Mouse (Mus musculus) MEL (cell line): ENCODE results near the gene Scd3. TPM values are rescaled to one million over a fixed set of nuclear protein-coding genes. Genes with fewer than 3 reads are reported as not detected.
A peak's percentile ranks its signal among the peaks of the same experiment; 100 is the strongest.

Source experiments
- DNase-seq: peaks from one replicate; pipeline ENCODE4 v3.0.0; 2011; ENCODE audit warnings: low read depth, low spot score
- H3K27ac ChIP-seq: 2 replicates; pipeline ENCODE4 v1.5.1; 2012; ENCODE audit warnings: low read depth, mild to moderate bottlenecking, control low read depth, low read length, moderate library complexity; ENCODE audit not compliant: control insufficient read depth
- H3K27me3 ChIP-seq, 2 experiments: fragments of 150-350 bp in 1 of 2; sonication (generic) in 1 of 2; 2 replicates each; pipeline ENCODE4 v1.6.1; 2012; ENCODE audit warnings: low read length in 2 of 2, mild to moderate bottlenecking in 2 of 2, improper control_type of control experiment in 1 of 2, moderate library complexity in 1 of 2; ENCODE audit not compliant: insufficient read depth in 2 of 2, control insufficient read depth in 1 of 2
- H3K36me3 ChIP-seq, 2 experiments: 2 replicates each; pipeline ENCODE4 v1.6.1; 2012 to 2014; ENCODE audit warnings: low read length in 2 of 2, improper control_type of control experiment in 1 of 2, inconsistent platforms in 1 of 2, mild to moderate bottlenecking in 1 of 2; ENCODE audit not compliant: insufficient read depth in 2 of 2, control insufficient read depth in 1 of 2
- H3K4me1 ChIP-seq, 2 experiments: fragments of 150-350 bp in 1 of 2; sonication (generic) in 1 of 2; 2 replicates each; pipeline ENCODE4 v1.6.1; 2012; ENCODE audit warnings: low read length in 2 of 2, improper control_type of control experiment in 1 of 2, mild to moderate bottlenecking in 1 of 2; ENCODE audit not compliant: insufficient read depth in 2 of 2, control insufficient read depth in 1 of 2
- H3K4me3 ChIP-seq, 2 experiments: fragments of 150-350 bp in 1 of 2; sonication (generic) in 1 of 2; 2 replicates each; pipeline ENCODE4 v1.5.1; 2012; ENCODE audit warnings: low read depth in 2 of 2, low read length in 2 of 2, mild to moderate bottlenecking in 2 of 2, moderate library complexity in 2 of 2, control low read depth in 1 of 2, improper control_type of control experiment in 1 of 2; ENCODE audit not compliant: control insufficient read depth in 1 of 2, insufficient read depth in 1 of 2
- H3K79me2 ChIP-seq: 2 replicates; pipeline ENCODE4 v1.6.1; 2012; ENCODE audit warnings: mild to moderate bottlenecking, low read length, moderate library complexity; ENCODE audit not compliant: control insufficient read depth, poor library complexity, insufficient read depth
- H3K9ac ChIP-seq: 2 replicates; pipeline ENCODE4 v1.6.1; 2012; ENCODE audit warnings: low read depth, mild to moderate bottlenecking, control low read depth, low read length, moderate library complexity; ENCODE audit not compliant: control insufficient read depth, poor library complexity, severe bottlenecking
- H3K9me3 ChIP-seq: fragments of 150-350 bp; sonication (generic); replicated peaks from 2 replicates; pipeline ENCODE4 v1.6.1; 2012; ENCODE audit warnings: mild to moderate bottlenecking, low read length, improper control_type of control experiment, moderate library complexity; ENCODE audit not compliant: insufficient read depth
- CHD1 ChIP-seq: IDR thresholded peaks from 2 replicates; pipeline ENCODE4 v1.6.1; 2012; ENCODE audit warnings: low read depth, mild to moderate bottlenecking, inconsistent platforms, low read length, improper control_type of control experiment
- CHD2 ChIP-seq: IDR thresholded peaks from 2 replicates; pipeline ENCODE4 v1.6.1; 2011; ENCODE audit warnings: low read length, improper control_type of control experiment
- CTCF ChIP-seq, 3 experiments: IDR thresholded peaks in 2 of 3; conservative IDR thresholded peaks in 1 of 3; 2 replicates each; pipeline ENCODE4 v1.5.1; 2011 to 2012; ENCODE audit warnings: low read length in 3 of 3, low read depth in 2 of 3, mild to moderate bottlenecking in 2 of 3, improper control_type of control experiment in 1 of 3, inconsistent platforms in 1 of 3, mixed read lengths in 1 of 3, moderate library complexity in 1 of 3; ENCODE audit not compliant: control insufficient read depth in 1 of 3, insufficient read depth in 1 of 3, poor library complexity in 1 of 3, severe bottlenecking in 1 of 3
- ELF1 ChIP-seq: IDR thresholded peaks from 2 replicates; pipeline ENCODE4 v1.6.1; 2014; ENCODE audit warnings: low read depth, mild to moderate bottlenecking, inconsistent platforms, low read length, improper control_type of control experiment, moderate library complexity
- EP300 ChIP-seq, 2 experiments: IDR thresholded peaks; 2 replicates each; pipeline ENCODE4 v1.6.1; 2011; ENCODE audit warnings: improper control_type of control experiment in 2 of 2, low read length in 2 of 2, low read depth in 1 of 2, mild to moderate bottlenecking in 1 of 2
- ETS1 ChIP-seq: IDR thresholded peaks from 2 replicates; pipeline ENCODE4 v1.6.1; 2012; ENCODE audit warnings: low read depth, mild to moderate bottlenecking, inconsistent platforms, low read length, improper control_type of control experiment, moderate library complexity
- GATA1 ChIP-seq: IDR thresholded peaks from 2 replicates; pipeline ENCODE4 v1.6.1; 2011; ENCODE audit warnings: low read depth, low read length, improper control_type of control experiment
- HCFC1 ChIP-seq: IDR thresholded peaks from 2 replicates; pipeline ENCODE4 v1.6.1; 2012; ENCODE audit warnings: low read depth, mild to moderate bottlenecking, inconsistent platforms, low read length, improper control_type of control experiment, moderate library complexity
- KAT2A ChIP-seq: conservative IDR thresholded peaks from 2 replicates; pipeline ENCODE4 v1.6.1; 2012; ENCODE audit warnings: low read depth, low read length, improper control_type of control experiment, inconsistent platforms
- MAX ChIP-seq: IDR thresholded peaks from 2 replicates; pipeline ENCODE4 v1.6.1; 2011; ENCODE audit warnings: low read length, improper control_type of control experiment
- MAZ ChIP-seq: IDR thresholded peaks from 2 replicates; pipeline ENCODE4 v1.6.1; 2012; ENCODE audit warnings: low read depth, mild to moderate bottlenecking, inconsistent platforms, low read length, improper control_type of control experiment
- MEF2A ChIP-seq: IDR thresholded peaks from 2 replicates; pipeline ENCODE4 v1.6.1; 2014; ENCODE audit warnings: low read depth, mild to moderate bottlenecking, inconsistent platforms, low read length, improper control_type of control experiment; ENCODE audit not compliant: poor library complexity, insufficient replicate concordance, severe bottlenecking; ENCODE audit errors: extremely low read depth
- MXI1 ChIP-seq: IDR thresholded peaks from 2 replicates; pipeline ENCODE4 v1.6.1; 2011; ENCODE audit warnings: mild to moderate bottlenecking, low read depth, low read length, improper control_type of control experiment
- MYB ChIP-seq: IDR thresholded peaks from 2 replicates; pipeline ENCODE4 v1.6.1; 2011; ENCODE audit warnings: mild to moderate bottlenecking, low read depth, low read length, improper control_type of control experiment
- MYC ChIP-seq: IDR thresholded peaks from 2 replicates; pipeline ENCODE4 v1.6.1; 2011; ENCODE audit warnings: low read depth, mild to moderate bottlenecking, low read length, improper control_type of control experiment, moderate library complexity
- NELFE ChIP-seq: IDR thresholded peaks from 2 replicates; pipeline ENCODE4 v1.6.1; 2011; ENCODE audit warnings: low read depth, low read length, improper control_type of control experiment
- POLR2A ChIP-seq, 2 experiments: IDR thresholded peaks; 2 replicates each; pipeline ENCODE4 v1.6.1; 2011 to 2012; ENCODE audit warnings: low read length in 2 of 2, mild to moderate bottlenecking in 2 of 2, control low read depth in 1 of 2, improper control_type of control experiment in 1 of 2, low read depth in 1 of 2, moderate library complexity in 1 of 2; ENCODE audit not compliant: control insufficient read depth in 1 of 2, insufficient read depth in 1 of 2, poor library complexity in 1 of 2
- POLR2AphosphoS2 ChIP-seq: IDR thresholded peaks from 2 replicates; pipeline ENCODE4 v1.6.1; 2011; ENCODE audit warnings: low read length, improper control_type of control experiment
- RAD21 ChIP-seq: IDR thresholded peaks from 2 replicates; pipeline ENCODE4 v1.6.1; 2011; ENCODE audit warnings: mild to moderate bottlenecking, low read depth, low read length, improper control_type of control experiment
- RCOR1 ChIP-seq: IDR thresholded peaks from 2 replicates; pipeline ENCODE4 v1.6.1; 2012; ENCODE audit warnings: low read depth, mild to moderate bottlenecking, inconsistent platforms, low read length, improper control_type of control experiment
- SIN3A ChIP-seq: IDR thresholded peaks from 2 replicates; pipeline ENCODE4 v1.6.1; 2012; ENCODE audit warnings: low read length, improper control_type of control experiment, inconsistent platforms
- SMC3 ChIP-seq: IDR thresholded peaks from 2 replicates; pipeline ENCODE4 v1.6.1; 2011; ENCODE audit warnings: low read depth, low read length, improper control_type of control experiment
- TAL1 ChIP-seq: IDR thresholded peaks from 2 replicates; pipeline ENCODE4 v1.6.1; 2012; ENCODE audit warnings: mild to moderate bottlenecking, inconsistent platforms, low read length, moderate library complexity, mixed read lengths
- TBP ChIP-seq: IDR thresholded peaks from 2 replicates; pipeline ENCODE4 v1.8.0; 2011; ENCODE audit warnings: low read depth, low read length, improper control_type of control experiment
- TCF12 ChIP-seq: IDR thresholded peaks from 2 replicates; pipeline ENCODE4 v1.6.1; 2014; ENCODE audit warnings: low read depth, mild to moderate bottlenecking, inconsistent platforms, low read length, improper control_type of control experiment, moderate library complexity
- UBTF ChIP-seq: IDR thresholded peaks from 2 replicates; pipeline ENCODE4 v1.6.1; 2012; ENCODE audit warnings: low read depth, mild to moderate bottlenecking, inconsistent platforms, low read length, improper control_type of control experiment, moderate library complexity, borderline replicate concordance; ENCODE audit not compliant: insufficient read depth
- USF1 ChIP-seq: IDR thresholded peaks from 2 replicates; pipeline ENCODE4 v1.6.1; 2014; ENCODE audit warnings: low read depth, mild to moderate bottlenecking, inconsistent platforms, low read length, improper control_type of control experiment, moderate library complexity
- USF2 ChIP-seq, 2 experiments: IDR thresholded peaks; 2 replicates each; pipeline ENCODE4 v1.6.1; 2011 to 2012; ENCODE audit warnings: improper control_type of control experiment in 2 of 2, low read length in 2 of 2, borderline replicate concordance in 1 of 2, inconsistent platforms in 1 of 2, low read depth in 1 of 2, mild to moderate bottlenecking in 1 of 2; ENCODE audit not compliant: insufficient read depth in 1 of 2
- ZC3H11A ChIP-seq: IDR thresholded peaks from 2 replicates; pipeline ENCODE4 v1.6.1; 2012; ENCODE audit warnings: low read depth, mild to moderate bottlenecking, inconsistent platforms, low read length, improper control_type of control experiment
- ZKSCAN1 ChIP-seq: IDR thresholded peaks from 2 replicates; pipeline ENCODE4 v1.6.1; 2012; ENCODE audit warnings: low read depth, mild to moderate bottlenecking, inconsistent platforms, low read length, improper control_type of control experiment, moderate library complexity
- ZMIZ1 ChIP-seq: IDR thresholded peaks from 2 replicates; pipeline ENCODE4 v1.6.1; 2012; ENCODE audit warnings: low read depth, mild to moderate bottlenecking, inconsistent platforms, low read length, improper control_type of control experiment, moderate library complexity
- polyA plus RNA-seq, 2 experiments: library from polyadenylated mRNA; stranded (reverse) in 1 of 2; unstranded in 1 of 2; fragments of >175 nt in 1 of 2; fragments of >200 nt in 1 of 2; gene quantifications; 2 replicates each; pipeline versions ENCODE4 v1.2.1 to v1.2.4; 2012; ENCODE audit warnings: low replicate concordance in 2 of 2, low read depth in 1 of 2; ENCODE audit not compliant: insufficient read length in 2 of 2, insufficient read depth in 1 of 2, missing spikeins in 1 of 2
- total RNA-seq: library from RNA; depleted of rRNA; stranded (reverse); fragments of 300-350 nt; gene quantifications from 2 replicates; pipeline ENCODE4 v1.2.3, GENCODE M21; 2012

Gene Scd3
- total and polyA plus RNA-seq, 3 experiments, result 0.65 to 745 (median 0.96) TPM

DNA sequence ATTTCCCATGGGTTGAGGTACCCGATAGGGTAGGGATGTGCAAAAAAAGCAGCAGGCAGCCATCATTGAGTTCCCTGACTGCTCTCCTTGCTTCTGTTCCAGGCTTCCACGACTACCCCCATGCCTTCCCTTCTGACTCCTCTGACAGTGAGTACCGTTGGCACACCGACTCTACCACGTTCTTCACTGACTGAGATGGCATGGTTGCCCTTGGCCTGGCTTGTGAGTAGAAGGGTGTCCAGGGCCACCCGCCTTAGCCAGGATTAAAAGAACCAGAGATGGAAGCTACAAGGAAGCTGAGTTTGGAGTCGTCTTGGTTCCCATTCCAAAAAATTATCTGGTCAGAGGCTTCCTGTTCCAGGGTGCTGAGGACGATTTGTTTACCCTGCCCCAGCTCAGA, 74.9 kb downstream of the Scd3 start:
- Histone ChIP-seq H3K27ac (no peak overlapping the region), H3K36me3 (peaks cover 0 to 21% of the 10 kb centered on the region in 2 experiments; a peak in 2 of 4 replicates), H3K9ac (no peak overlapping the region), H3K4me3 (no peak overlapping the region), H3K9me3 (no peaks in the 10 kb centered on the region), H3K27me3 (no peaks in the 10 kb centered on the region), H3K79me2 (no peaks in the 10 kb centered on the region), H3K4me1 (peaks cover 10 to 29% of the 10 kb centered on the region in 2 experiments)
- TF ChIP-seq USF2 (IDR thresholded peaks at IDR 0.05; ENCODE audit: borderline replicate concordance in 1 of 2, insufficient read depth in 1 of 2, low read depth in 1 of 2, low read length in 2 of 2) (no peak), CTCF (IDR thresholded peaks at IDR 0.05 in 2 of 3, conservative IDR thresholded peaks at IDR 0.05 in 1 of 3; ENCODE audit: control insufficient read depth in 1 of 3, insufficient read depth in 1 of 3, low read depth in 2 of 3, low read length in 3 of 3, poor library complexity in 1 of 3, severe bottlenecking in 1 of 3) (no peak), MAZ (no peak), TAL1 (no peak), CHD1 (no peak), GATA1 (no peak), ZMIZ1 (no peak), MYB (no peak), RCOR1 (no peak)
- no peak for DNase-seq

DNA sequence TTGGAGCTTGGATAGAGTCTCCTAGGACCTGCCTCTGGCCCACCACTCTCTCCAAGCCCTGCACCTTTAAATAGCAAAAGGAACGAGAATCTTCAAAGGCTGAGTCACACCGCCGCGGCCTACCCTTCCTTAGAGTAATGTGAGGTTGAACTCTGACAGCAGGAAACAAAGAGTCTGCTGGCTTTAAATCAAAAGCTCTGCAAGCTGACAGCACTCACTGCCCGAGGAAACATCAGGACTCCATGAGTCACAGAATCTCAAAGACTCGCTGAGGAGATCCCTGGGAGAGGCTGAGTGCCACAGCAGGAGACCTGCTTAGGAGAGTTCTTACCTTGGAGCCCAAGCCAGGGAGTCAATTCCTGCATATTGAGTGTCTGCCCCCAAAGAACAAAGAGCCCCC, 77.7 kb downstream of the Scd3 start:
- H3K36me3 ChIP-seq, result peaks cover 0 to 39% of the 10 kb centered on the region in 2 experiments; a peak in 2 of 4 replicates
- TF ChIP-seq TBP, result peak; percentile 68
- TF ChIP-seq RCOR1, result no peak; the same call in 1 of the 2 replicates
- no peak for TF ChIP-seq ELF1
- TF ChIP-seq GATA1, result no peak
- no peak for TF ChIP-seq RAD21
- no peak; the same call in 1 of the 2 replicates for TF ChIP-seq NELFE
- TF ChIP-seq USF1, result no peak
- peak; percentile 57; the same call in 1 of the 2 replicates for TF ChIP-seq CHD1
- TF ChIP-seq MAX, result 0 out of 2 replicates have a peak, but pooled peaks have one; percentile 60
- TF ChIP-seq ZKSCAN1, result no peak
- TF ChIP-seq EP300 (IDR thresholded peaks at IDR 0.05; ENCODE audit: low read depth in 1 of 2, low read length in 2 of 2), result peak; percentile 46 to 51; a peak in 2 of 4 replicates
- TF ChIP-seq SIN3A, result peak; percentile 82
- TF ChIP-seq MYC, result 0 out of 2 replicates have a peak, but pooled peaks have one; percentile 44
- no peak for TF ChIP-seq TCF12
- peak; percentile 60 for TF ChIP-seq HCFC1
- TF ChIP-seq ZMIZ1, result no peak
- peak; percentile 69; the same call in 1 of the 2 replicates for TF ChIP-seq ETS1
- TF ChIP-seq TAL1, result no peak
- TF ChIP-seq SMC3, result peak; percentile 3; the same call in 1 of the 2 replicates
- no peak for TF ChIP-seq POLR2AphosphoS2
- TF ChIP-seq CHD2, result no peak
- TF ChIP-seq POLR2A (IDR thresholded peaks at IDR 0.05; ENCODE audit: control insufficient read depth in 1 of 2, insufficient read depth in 1 of 2, low read depth in 1 of 2, low read length in 2 of 2, poor library complexity in 1 of 2), result peak in 1 of 2 experiments; percentile 66; a peak in 2 of 4 replicates
- TF ChIP-seq UBTF, result no peak
- no peak for TF ChIP-seq KAT2A
- no peak for TF ChIP-seq MYB
- TF ChIP-seq MXI1, result no peak
- TF ChIP-seq MEF2A, result no peak
- TF ChIP-seq ZC3H11A, result no peak
- TF ChIP-seq, all 39 proteins: peak for 10
- no peaks in the 10 kb centered on the region for H3K9me3 ChIP-seq
- H3K27me3 ChIP-seq, result no peaks in the 10 kb centered on the region
- H3K4me1 ChIP-seq, result peaks cover 28 to 48% of the 10 kb centered on the region in 2 experiments
- peaks cover 2% of the 10 kb centered on the region; the same call in 1 of the 2 replicates for H3K79me2 ChIP-seq
- H3K4me3 ChIP-seq, result peak overlapping the region; percentile 1 to 5; a peak in 2 of 4 replicates
- peak; percentile 93 for DNase-seq
- peak overlapping the region; percentile 59 for H3K9ac ChIP-seq
- H3K27ac ChIP-seq, result peak overlapping the region; percentile 81
